Comparison of ENCODE assay signal across 8 mouse cellular contexts in the genomic region with DNA sequence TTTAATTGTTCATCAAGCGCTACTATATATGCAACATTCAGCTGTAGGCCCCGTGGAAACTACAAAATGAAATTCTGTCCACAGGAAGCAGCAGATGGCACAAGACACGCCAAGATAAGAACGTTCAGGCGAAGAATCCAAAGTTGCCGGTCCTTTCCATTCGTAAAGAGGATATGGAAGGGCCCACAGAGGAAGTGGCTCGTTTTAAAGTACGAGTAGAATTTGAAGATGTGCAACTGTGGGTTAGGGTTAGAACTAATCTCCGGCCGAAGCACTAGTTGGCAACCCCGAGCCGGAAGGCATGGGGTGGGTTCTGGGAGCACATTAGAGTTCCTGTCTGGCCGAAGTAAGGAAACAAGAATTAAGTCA. TPM values are rescaled to one million over a fixed set of nuclear protein-coding genes. Genes with fewer than 3 reads are reported as not detected.
DNase-seq lines count a peak whose midpoint lies in the region; ATAC-seq and TF ChIP-seq lines count a peak whose summit lies in the region.

No protein-coding gene starts in this region.

- ATAC-seq in cerebellum, adult (ENCODE audit: insufficient number of reproducible peaks, low FRiP score, low TSS enrichment), result 0 out of 2 replicates have a peak, but pooled peaks have one; percentile 5
- ATAC-seq in intestine, embryonic 15.5 days, result no peak
- ATAC-seq in midbrain, postnatal 0 days (ENCODE audit: low FRiP score), result no peak

- H3K9me3 ChIP-seq in intestine, embryonic 15.5 days, result no peaks in the 10 kb centered on the region
- H3K9me3 ChIP-seq in midbrain, postnatal 0 days (ENCODE audit: low read length), result no peaks in the 10 kb centered on the region

- no peaks in the 10 kb centered on the region for H3K4me1 ChIP-seq in intestine, embryonic 15.5 days (replicated peaks)
- H3K4me1 ChIP-seq in midbrain, postnatal 0 days (ENCODE audit: insufficient read depth, low read length), result no peaks in the 10 kb centered on the region

- peak; percentile 32; the same call in 1 of the 2 replicates for TF ChIP-seq CTCF in midbrain, postnatal 0 days (IDR thresholded peaks at IDR 0.05)

- peak overlapping the region; percentile 85 for H3K27ac ChIP-seq in intestine, embryonic 15.5 days
- H3K27ac ChIP-seq in midbrain, postnatal 0 days (ENCODE audit: low read depth, low read length), result peak overlapping the region; percentile 94

- peaks cover 22% of the 10 kb centered on the region for H3K36me3 ChIP-seq in intestine, embryonic 15.5 days
- peaks cover 11% of the 10 kb centered on the region for H3K36me3 ChIP-seq in midbrain, postnatal 0 days (ENCODE audit: insufficient read depth, low read length)

- WGBS in intestine, embryonic 15.5 days, result 1% methylated on average over 14 of the region's 14 CpGs
- under 1% methylated on average over 14 of the region's 14 CpGs for WGBS in midbrain, postnatal 0 days

- no peak for DNase-seq in cerebellum, postnatal 36 days
- peak; percentile 61 for DNase-seq in thymus, postnatal 0 days (ENCODE audit: low spot score)
- DNase-seq in thymus, postnatal 4 days, result no peak
- peak; percentile 35 for DNase-seq in midbrain, postnatal 0 days (ENCODE audit: low spot score)
- DNase-seq in spleen, postnatal 10 days (ENCODE audit: low spot score in 2 of 2), result no peak
- no peak for DNase-seq in gastrocnemius, postnatal 25 days

- peak overlapping the region; percentile 67 for H3K4me2 ChIP-seq in intestine, embryonic 15.5 days (replicated peaks)
- peak overlapping the region; percentile 71 for H3K4me2 ChIP-seq in midbrain, postnatal 0 days (ENCODE audit: low read depth, low read length, poor library complexity, severe bottlenecking)

- H3K9ac ChIP-seq in intestine, embryonic 15.5 days, result peak overlapping the region; percentile 87
- peak overlapping the region; percentile 87 for H3K9ac ChIP-seq in midbrain, postnatal 0 days (replicated peaks; ENCODE audit: low read length, poor library complexity, severe bottlenecking)

- peak overlapping the region; percentile 75 for H3K4me3 ChIP-seq in intestine, embryonic 15.5 days (replicated peaks)
- peak overlapping the region; percentile 85 for H3K4me3 ChIP-seq in midbrain, postnatal 0 days (ENCODE audit: low read depth, low read length)

- H3K27me3 ChIP-seq in intestine, embryonic 15.5 days (replicated peaks), result no peaks in the 10 kb centered on the region
- H3K27me3 ChIP-seq in midbrain, postnatal 0 days (ENCODE audit: insufficient read depth, low read length), result no peaks in the 10 kb centered on the region

RNA-seq across cellular contexts. Expression of gene Ddx23, which starts 0.5 kb away (rescaled TPM):
- polyA plus RNA-seq in thymus, postnatal 0 days (2015; fragmentation: Nextera tagmentation; extraction: Ambion mirVana), result 23.5 and 26.4 TPM in 2 replicates
- polyA plus RNA-seq in intestine, embryonic 15.5 days (2015; fragmentation: Nextera tagmentation; extraction: Ambion mirVana), result 23.3 and 23.7 TPM in 2 replicates
- total RNA-seq in midbrain, postnatal 0 days (2014; rRNA removed), result 46.7 and 50.5 TPM in 2 replicates
- 14.0 and 20.5 TPM in 2 replicates for polyA plus RNA-seq in midbrain, postnatal 0 days (2015; fragmentation: Nextera tagmentation; extraction: Ambion mirVana)
- 10 to 100 TPM; 53.1 to 56.8 TPM for total RNA-seq in gastrocnemius, postnatal 25 days (2021)

RNA-seq across cellular contexts. Expression of gene Rnd1, which starts 15.1 kb away (rescaled TPM):
- polyA plus RNA-seq in thymus, postnatal 0 days (2015; fragmentation: Nextera tagmentation; extraction: Ambion mirVana), result 1.1 and 1.7 TPM in 2 replicates
- polyA plus RNA-seq in intestine, embryonic 15.5 days (2015; fragmentation: Nextera tagmentation; extraction: Ambion mirVana), result 0.97 and 1.1 TPM in 2 replicates
- 34.5 and 42.9 TPM in 2 replicates for total RNA-seq in midbrain, postnatal 0 days (2014; rRNA removed)
- 20.7 and 24.9 TPM in 2 replicates for polyA plus RNA-seq in midbrain, postnatal 0 days (2015; fragmentation: Nextera tagmentation; extraction: Ambion mirVana)
- total RNA-seq in gastrocnemius, postnatal 25 days (2021), result 1 to 10 TPM in 1 of 2 experiments, under 1 TPM in 1; 0.40 to 1.0 TPM

RNA-seq across cellular contexts. Expression of gene Cacnb3, which starts 31.5 kb away (rescaled TPM):
- 8.5 and 9.6 TPM in 2 replicates for polyA plus RNA-seq in thymus, postnatal 0 days (2015; fragmentation: Nextera tagmentation; extraction: Ambion mirVana)
- 24.9 and 26.7 TPM in 2 replicates for polyA plus RNA-seq in intestine, embryonic 15.5 days (2015; fragmentation: Nextera tagmentation; extraction: Ambion mirVana)
- 211 and 239 TPM in 2 replicates for total RNA-seq in midbrain, postnatal 0 days (2014; rRNA removed)
- polyA plus RNA-seq in midbrain, postnatal 0 days (2015; fragmentation: Nextera tagmentation; extraction: Ambion mirVana), result 150 and 155 TPM in 2 replicates
- total RNA-seq in gastrocnemius, postnatal 25 days (2021), result 1 to 10 TPM; 3.4 to 4.1 TPM

RNA-seq across cellular contexts. Expression of gene Ccdc65, which starts 45.8 kb away (rescaled TPM):
- 0.09 and 0.40 TPM in 2 replicates for polyA plus RNA-seq in thymus, postnatal 0 days (2015; fragmentation: Nextera tagmentation; extraction: Ambion mirVana)
- 0.67 and 0.92 TPM in 2 replicates for polyA plus RNA-seq in intestine, embryonic 15.5 days (2015; fragmentation: Nextera tagmentation; extraction: Ambion mirVana)
- 6.9 and 9.1 TPM in 2 replicates for total RNA-seq in midbrain, postnatal 0 days (2014; rRNA removed)
- polyA plus RNA-seq in midbrain, postnatal 0 days (2015; fragmentation: Nextera tagmentation; extraction: Ambion mirVana), result 11.4 and 12.3 TPM in 2 replicates
- not detected for total RNA-seq in gastrocnemius, postnatal 25 days (2021)

RNA-seq across cellular contexts. Expression of gene Adcy6, which starts 52.3 kb away (rescaled TPM):
- polyA plus RNA-seq in thymus, postnatal 0 days (2015; fragmentation: Nextera tagmentation; extraction: Ambion mirVana), result 12.6 and 17.0 TPM in 2 replicates
- polyA plus RNA-seq in intestine, embryonic 15.5 days (2015; fragmentation: Nextera tagmentation; extraction: Ambion mirVana), result 21.4 and 23.0 TPM in 2 replicates
- total RNA-seq in midbrain, postnatal 0 days (2014; rRNA removed), result 38.0 and 40.3 TPM in 2 replicates
- 5.5 and 7.2 TPM in 2 replicates for polyA plus RNA-seq in midbrain, postnatal 0 days (2015; fragmentation: Nextera tagmentation; extraction: Ambion mirVana)
- total RNA-seq in gastrocnemius, postnatal 25 days (2021), result 10 to 100 TPM; 19.0 to 32.3 TPM

Comparison
In these comparisons a context has a peak if more than half of its experiments do, and no peak if none do; other contexts are left out.
1. DNase-seq: peak in thymus, postnatal 0 days (single experiment) and midbrain, postnatal 0 days (single experiment); none in cerebellum, postnatal 36 days (0 of 2), thymus, postnatal 4 days (single experiment), spleen, postnatal 10 days (0 of 2) and gastrocnemius, postnatal 25 days (single experiment).